Mouse (Mus musculus) forebrain, embryonic 11.5 days (tissue): ENCODE data around the gene E130308A19Rik. TPM values are rescaled to one million over a fixed set of nuclear protein-coding genes. Genes with fewer than 3 reads are reported as not detected.
A peak's percentile ranks its signal among the peaks of the same experiment; 100 is the strongest.

Experiments used
- ATAC-seq: fragments of 200-750 bp; cut with Nextera tagmentation; replicated peaks from 2 replicates; pipeline ENCODE4 v1.8.0; 2017; ENCODE audit warnings: moderate TSS enrichment; ENCODE audit not compliant: low FRiP score
- DNase-seq: peaks from one replicate; pipeline ENCODE4 v3.0.0-alpha.2; 2017; ENCODE audit warnings: low spot score
- H3K27ac ChIP-seq: fragments of 300-500 bp; sonication (generic); 2 replicates; pipeline ENCODE4 v1.5.1; 2014; ENCODE audit warnings: low read depth, low read length
- H3K27me3 ChIP-seq: fragments of 300-500 bp; sonication (generic); 2 replicates; pipeline ENCODE4 v1.6.1; 2014; ENCODE audit warnings: mild to moderate bottlenecking, low read length, mixed read lengths; ENCODE audit not compliant: control insufficient read depth, insufficient read depth
- H3K36me3 ChIP-seq: fragments of 300-500 bp; sonication (generic); 2 replicates; pipeline ENCODE4 v1.6.1; 2014; ENCODE audit warnings: mild to moderate bottlenecking, low read length, moderate library complexity, mixed read lengths; ENCODE audit not compliant: control insufficient read depth, insufficient read depth
- H3K4me1 ChIP-seq: fragments of 300-500 bp; sonication (generic); replicated peaks from 2 replicates; pipeline ENCODE4 v1.6.1; 2014; ENCODE audit warnings: low read length, mixed read lengths; ENCODE audit not compliant: control insufficient read depth, insufficient read depth
- H3K4me2 ChIP-seq: fragments of 300-500 bp; sonication (generic); 2 replicates; pipeline ENCODE4 v1.6.1; 2014; ENCODE audit warnings: low read depth, mild to moderate bottlenecking, low read length, moderate library complexity, mixed read lengths; ENCODE audit not compliant: severe bottlenecking
- H3K4me3 ChIP-seq: fragments of 300-500 bp; sonication (generic); 2 replicates; pipeline ENCODE4 v1.5.1; 2014; ENCODE audit warnings: low read depth, low read length
- H3K9ac ChIP-seq: fragments of 300-500 bp; sonication (generic); 2 replicates; pipeline ENCODE4 v1.6.1; 2014; ENCODE audit warnings: low read length
- H3K9me3 ChIP-seq: fragments of 300-500 bp; sonication (generic); 2 replicates; pipeline ENCODE4 v1.6.1; 2016; ENCODE audit warnings: low read length, mixed read lengths; ENCODE audit not compliant: control insufficient read depth
- WGBS: fragments of 180-500 bp; shearing (Covaris S2); extraction: QIAGEN DNeasy Blood & Tissue Kit; methylation state at CpG from one replicate; pipeline ENCODE4 v1.1.7; 2014; 5-methylcytosine and 5-hydroxymethylcytosine counted together
- polyA plus RNA-seq: library from polyadenylated mRNA; unstranded; fragments of >200 nt; fragmentation: Nextera tagmentation; extraction: Ambion mirVana; gene quantifications from 2 replicates; pipeline ENCODE4 v1.2.1, GENCODE M21; 2014

The E130308A19Rik gene
- polyA plus RNA-seq, 1 experiment from 2014 or later: 53.7 TPM

GRCm38 (mm10) chr4:59802107-59802506 lies 176.1 kb downstream of the E130308A19Rik start:
- Histone ChIP-seq H3K9me3 (no peaks in the 10 kb centered on the region), H3K27ac (no peak overlapping the region), H3K27me3 (no peaks in the 10 kb centered on the region), H3K9ac (no peak overlapping the region), H3K4me1 (no peaks in the 10 kb centered on the region; the same call in 1 of the 2 replicates), H3K4me3 (no peak overlapping the region), H3K36me3 (no peaks in the 10 kb centered on the region), H3K4me2 (no peak overlapping the region)
- DNase-seq (peak; percentile 19), ATAC-seq (no peak)
- WGBS: 78% methylated on average over 6 of the region's 6 CpGs

GRCm38 (mm10) chr4:59802792-59803191 lies 176.8 kb downstream of the E130308A19Rik start:
- 70% methylated on average over 4 of the region's 4 CpGs for WGBS
- no peaks in the 10 kb centered on the region for H3K9me3 ChIP-seq
- H3K4me3 ChIP-seq: no peak overlapping the region
- no peak overlapping the region for H3K9ac ChIP-seq
- no peak overlapping the region for H3K27ac ChIP-seq
- ATAC-seq (no peak), DNase-seq (no peak)
- H3K36me3 ChIP-seq: no peaks in the 10 kb centered on the region
- H3K4me1 ChIP-seq: no peaks in the 10 kb centered on the region; the same call in 1 of the 2 replicates
- no peak overlapping the region for H3K4me2 ChIP-seq
- no peaks in the 10 kb centered on the region for H3K27me3 ChIP-seq

GRCm38 (mm10) chr4:59803358-59803757 lies 177.3 kb downstream of the E130308A19Rik start:
- Histone ChIP-seq H3K4me3 (no peak overlapping the region), H3K9me3 (no peaks in the 10 kb centered on the region), H3K36me3 (no peaks in the 10 kb centered on the region), H3K27me3 (no peaks in the 10 kb centered on the region), H3K9ac (no peak overlapping the region), H3K4me2 (no peak overlapping the region), H3K27ac (no peak overlapping the region), H3K4me1 (no peaks in the 10 kb centered on the region; the same call in 1 of the 2 replicates)
- WGBS: 85% methylated on average over 5 of the region's 5 CpGs
- ATAC-seq (no peak), DNase-seq (no peak)

GRCm38 (mm10) chr4:59804754-59805153 lies 178.7 kb downstream of the E130308A19Rik start:
- H3K27me3 ChIP-seq: no peaks in the 10 kb centered on the region
- no peaks in the 10 kb centered on the region for H3K36me3 ChIP-seq
- no peak overlapping the region for H3K4me3 ChIP-seq
- WGBS: 70% methylated on average over 1 of the region's 1 CpGs
- H3K4me2 ChIP-seq: peak overlapping the region; percentile 97
- DNase-seq (no peak), ATAC-seq (no peak)
- no peak overlapping the region for H3K27ac ChIP-seq
- H3K9ac ChIP-seq: no peak overlapping the region; the same call in 1 of the 2 replicates
- no peaks in the 10 kb centered on the region for H3K9me3 ChIP-seq
- no peaks in the 10 kb centered on the region; the same call in 1 of the 2 replicates for H3K4me1 ChIP-seq

GRCm38 (mm10) chr4:59805181-59805967 lies 179.4 kb downstream of the E130308A19Rik start, which contains the start of gene Snx30:
Gene Snx30, plus strand, starts transcription at chr4:59805840.
- peak; percentile 93 for ATAC-seq
- H3K4me3 ChIP-seq: peak within 1 kb of the TSS; percentile 94
- DNase-seq: peak; percentile 93
- peak within 1 kb of the TSS; percentile 67 for H3K9ac ChIP-seq
- H3K36me3 ChIP-seq: no peaks in the 10 kb centered on the region
- no peaks in the 10 kb centered on the region for H3K27me3 ChIP-seq
- no peaks in the 10 kb centered on the region for H3K9me3 ChIP-seq
- peak within 1 kb of the TSS; percentile 97 for H3K4me2 ChIP-seq
- 4% methylated on average over 38 of the region's 45 CpGs for WGBS
- H3K4me1 ChIP-seq: no peaks in the 10 kb centered on the region; the same call in 1 of the 2 replicates
- H3K27ac ChIP-seq: no peak within 1 kb of the TSS

- peak overlapping the region; percentile 97 for H3K4me2 ChIP-seq
- H3K4me3 ChIP-seq: peak overlapping the region; percentile 94
- H3K4me1 ChIP-seq: no peaks in the 10 kb centered on the region; the same call in 1 of the 2 replicates
- ATAC-seq (peak; percentile 72), DNase-seq (peak; percentile 71)
- no peaks in the 10 kb centered on the region for H3K27me3 ChIP-seq
- H3K9ac ChIP-seq: peak overlapping the region; percentile 67
- no peak overlapping the region for H3K27ac ChIP-seq
- H3K9me3 ChIP-seq: no peaks in the 10 kb centered on the region
- under 1% methylated on average over 56 of the region's 58 CpGs for WGBS
- H3K36me3 ChIP-seq: no peaks in the 10 kb centered on the region
Observed at GRCm38 (mm10) chr4:59805968-59806878, 180.2 kb downstream of the E130308A19Rik start.

- H3K4me3 ChIP-seq: peak overlapping the region; percentile 94
- WGBS: 2% methylated on average over 9 of the region's 9 CpGs
- H3K27ac ChIP-seq: no peak overlapping the region
- DNase-seq (no peak), ATAC-seq (no peak)
- no peaks in the 10 kb centered on the region for H3K27me3 ChIP-seq
- no peaks in the 10 kb centered on the region; the same call in 1 of the 2 replicates for H3K4me1 ChIP-seq
- H3K9me3 ChIP-seq: no peaks in the 10 kb centered on the region
- H3K4me2 ChIP-seq: peak overlapping the region; percentile 97
- no peaks in the 10 kb centered on the region for H3K36me3 ChIP-seq
- peak overlapping the region; percentile 67 for H3K9ac ChIP-seq
Observed at GRCm38 (mm10) chr4:59806879-59807195, 180.8 kb downstream of the E130308A19Rik start.

- Histone ChIP-seq H3K9me3 (no peaks in the 10 kb centered on the region), H3K4me1 (no peaks in the 10 kb centered on the region; the same call in 1 of the 2 replicates), H3K9ac (no peak overlapping the region), H3K4me2 (no peak overlapping the region), H3K36me3 (no peaks in the 10 kb centered on the region), H3K27ac (no peak overlapping the region), H3K27me3 (no peaks in the 10 kb centered on the region), H3K4me3 (no peak overlapping the region)
- no peak for ATAC-seq
- no peak for DNase-seq
- WGBS: 81% methylated on average over 2 of the region's 2 CpGs
Observed at GRCm38 (mm10) chr4:59807521-59807920, 181.5 kb downstream of the E130308A19Rik start.
